Mouse (Mus musculus) CD4-positive, CD25-positive, alpha-beta regulatory T cell, adult 2 months (primary cell): Measurements from ENCODE around the gene Pik3r6.

ENCODE experiments used
- DNase-seq: peaks from one replicate; pipeline ENCODE4 v3.0.0-alpha.2; 2012; ENCODE audit warnings: low read depth, low spot score

The Pik3r6 gene

GRCm38 (mm10) chr11:68502902-68503629 is at the start of gene Pik3r6:
Pik3r6 (plus strand) TSS chr11:68503019.
- no peak for DNase-seq

GRCm38 (mm10) chr11:68453301-68453700 is 49.5 kb upstream of the Pik3r6 start:
- DNase-seq = peak; percentile 83

GRCm38 (mm10) chr11:68458086-68458485 is 44.7 kb upstream of the Pik3r6 start:
- DNase-seq = no peak

- no peak for DNase-seq
Observed at GRCm38 (mm10) chr11:68459021-68459420, 43.8 kb upstream of the Pik3r6 start.

GRCm38 (mm10) chr11:68459486-68459885 is 43.3 kb upstream of the Pik3r6 start:
- DNase-seq = no peak

GRCm38 (mm10) chr11:68462716-68463115 is 40.1 kb upstream of the Pik3r6 start:
- DNase-seq = no peak

GRCm38 (mm10) chr11:68464260-68464659 is 38.6 kb upstream of the Pik3r6 start:
- peak; percentile 27 for DNase-seq

GRCm38 (mm10) chr11:68465090-68465489 is 37.7 kb upstream of the Pik3r6 start:
- no peak for DNase-seq

- DNase-seq = no peak
Observed at GRCm38 (mm10) chr11:68467441-68467840, 35.4 kb upstream of the Pik3r6 start.

GRCm38 (mm10) chr11:68467962-68468612 is 34.7 kb upstream of the Pik3r6 start:
- no peak for DNase-seq

- no peak for DNase-seq
Observed at GRCm38 (mm10) chr11:68468886-68469285, 33.9 kb upstream of the Pik3r6 start.

- DNase-seq = no peak
Observed at GRCm38 (mm10) chr11:68472162-68472849, 30.5 kb upstream of the Pik3r6 start.

GRCm38 (mm10) chr11:68474600-68474999 is 28.2 kb upstream of the Pik3r6 start:
- no peak for DNase-seq

GRCm38 (mm10) chr11:68475676-68476075 is 27.1 kb upstream of the Pik3r6 start:
- DNase-seq = no peak

- DNase-seq = no peak
Observed at GRCm38 (mm10) chr11:68477661-68478060, 25.2 kb upstream of the Pik3r6 start.

GRCm38 (mm10) chr11:68478574-68478981 is 24.2 kb upstream of the Pik3r6 start:
- DNase-seq = no peak

GRCm38 (mm10) chr11:68480660-68481059 is 22.2 kb upstream of the Pik3r6 start:
- no peak for DNase-seq

- DNase-seq = no peak
Observed at GRCm38 (mm10) chr11:68482001-68482400, 20.8 kb upstream of the Pik3r6 start.

- peak; percentile 38 for DNase-seq
Observed at GRCm38 (mm10) chr11:68483213-68483612, 19.6 kb upstream of the Pik3r6 start.

- DNase-seq = no peak
Observed at GRCm38 (mm10) chr11:68484431-68484830, 18.4 kb upstream of the Pik3r6 start.

GRCm38 (mm10) chr11:68485206-68485942 is 17.4 kb upstream of the Pik3r6 start:
- DNase-seq = peak; percentile 78

- no peak for DNase-seq
Observed at GRCm38 (mm10) chr11:68486093-68486492, 16.7 kb upstream of the Pik3r6 start.
